Mouse (Mus musculus): ENCODE results near the gene Mboat2.

DNA sequence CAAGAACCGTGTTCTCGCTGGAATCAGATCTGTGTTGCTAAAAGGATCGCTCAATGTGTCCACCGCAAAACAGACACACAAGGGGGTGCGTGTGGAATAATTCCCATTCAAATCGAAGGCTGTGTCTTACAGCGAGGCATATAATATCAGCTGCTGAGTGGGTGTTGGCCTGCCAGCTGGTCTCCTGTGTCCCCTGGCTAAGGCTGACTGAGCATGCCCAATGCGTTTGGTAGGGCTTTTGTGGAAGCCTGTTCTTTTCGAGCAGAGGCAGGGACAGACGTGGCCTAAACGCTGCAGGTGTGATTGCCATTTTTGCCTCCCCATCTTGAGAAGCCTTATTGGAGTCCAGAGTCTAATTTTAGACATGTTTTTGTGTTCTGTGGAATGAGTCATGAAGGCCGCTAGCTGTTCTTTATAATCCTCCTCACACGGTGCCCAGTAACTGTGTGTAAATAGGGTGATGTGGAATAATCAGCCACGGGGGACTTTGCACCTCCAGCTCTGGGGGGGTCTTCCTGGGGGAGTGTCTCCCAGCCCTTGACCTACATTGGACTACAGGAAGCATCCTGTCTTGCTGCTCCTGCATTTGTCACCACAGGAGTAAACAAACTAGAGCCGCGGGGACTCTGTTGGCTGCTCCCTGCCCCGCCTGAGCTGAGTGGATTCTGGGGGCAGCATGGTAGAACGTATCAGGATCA is 97.5 kb downstream of the Mboat2 start:
- TF ChIP-seq CTCF (IDR thresholded peaks at IDR 0.05; ENCODE audit: low read depth), result no peak
- no peak for TF ChIP-seq EP300 (IDR thresholded peaks at IDR 0.05; ENCODE audit: low read depth)

All from heart, postnatal 0 days (tissue).